Mouse (Mus musculus): Measurements from ENCODE around the gene Cep128.

DNA sequence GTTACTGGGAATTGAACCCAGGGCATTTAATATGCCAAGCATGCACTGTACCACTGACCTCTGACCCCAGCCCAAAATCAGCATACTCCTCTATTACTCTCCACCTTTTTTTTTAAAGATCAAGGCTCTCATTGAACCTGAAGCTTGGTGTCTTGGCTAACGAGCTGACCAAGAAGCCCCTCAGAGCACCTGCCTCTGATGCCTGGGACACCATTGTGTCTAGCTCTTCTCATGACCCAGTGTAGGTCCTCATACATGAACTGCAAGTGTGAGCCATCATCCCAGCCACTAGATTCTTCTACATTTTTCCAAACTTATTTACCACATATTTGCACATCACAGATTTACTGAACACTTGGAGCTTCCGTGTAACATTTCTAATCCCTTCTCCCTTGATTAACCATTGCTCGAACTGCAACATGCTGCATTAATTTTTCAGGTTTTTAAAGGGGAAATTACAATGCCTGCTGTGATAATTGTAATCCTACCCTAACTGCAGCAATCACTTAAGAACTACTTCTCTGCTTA lies 119.3 kb downstream of the Cep128 start:
- TF ChIP-seq POLR2A (IDR thresholded peaks at IDR 0.05; ENCODE audit: low read depth, low read length) (no peak), ZMIZ1 (IDR thresholded peaks at IDR 0.05; ENCODE audit: low read depth, low read length) (no peak), EP300 (IDR thresholded peaks at IDR 0.05; ENCODE audit: low read length) (no peak)
